Mouse (Mus musculus) MEL (cell line): ENCODE measurements around the gene Coch. TPM values are rescaled to one million over a fixed set of nuclear protein-coding genes. Genes with fewer than 3 reads are reported as not detected.

Source experiments
- DNase-seq: peaks from one replicate; pipeline ENCODE4 v3.0.0; 2011; ENCODE audit warnings: low read depth, low spot score
- H3K27ac ChIP-seq: 2 replicates; pipeline ENCODE4 v1.5.1; 2012; ENCODE audit warnings: low read depth, mild to moderate bottlenecking, control low read depth, low read length, moderate library complexity; ENCODE audit not compliant: control insufficient read depth
- H3K27me3 ChIP-seq, 2 experiments: fragments of 150-350 bp in 1 of 2; sonication (generic) in 1 of 2; 2 replicates each; pipeline ENCODE4 v1.6.1; 2012; ENCODE audit warnings: low read length in 2 of 2, mild to moderate bottlenecking in 2 of 2, improper control_type of control experiment in 1 of 2, moderate library complexity in 1 of 2; ENCODE audit not compliant: insufficient read depth in 2 of 2, control insufficient read depth in 1 of 2
- H3K36me3 ChIP-seq, 2 experiments: 2 replicates each; pipeline ENCODE4 v1.6.1; 2012 to 2014; ENCODE audit warnings: low read length in 2 of 2, improper control_type of control experiment in 1 of 2, inconsistent platforms in 1 of 2, mild to moderate bottlenecking in 1 of 2; ENCODE audit not compliant: insufficient read depth in 2 of 2, control insufficient read depth in 1 of 2
- H3K4me1 ChIP-seq, 2 experiments: fragments of 150-350 bp in 1 of 2; sonication (generic) in 1 of 2; 2 replicates each; pipeline ENCODE4 v1.6.1; 2012; ENCODE audit warnings: low read length in 2 of 2, improper control_type of control experiment in 1 of 2, mild to moderate bottlenecking in 1 of 2; ENCODE audit not compliant: insufficient read depth in 2 of 2, control insufficient read depth in 1 of 2
- H3K4me3 ChIP-seq, 2 experiments: fragments of 150-350 bp in 1 of 2; sonication (generic) in 1 of 2; 2 replicates each; pipeline ENCODE4 v1.5.1; 2012; ENCODE audit warnings: low read depth in 2 of 2, low read length in 2 of 2, mild to moderate bottlenecking in 2 of 2, moderate library complexity in 2 of 2, control low read depth in 1 of 2, improper control_type of control experiment in 1 of 2; ENCODE audit not compliant: control insufficient read depth in 1 of 2, insufficient read depth in 1 of 2
- H3K79me2 ChIP-seq: 2 replicates; pipeline ENCODE4 v1.6.1; 2012; ENCODE audit warnings: mild to moderate bottlenecking, low read length, moderate library complexity; ENCODE audit not compliant: control insufficient read depth, poor library complexity, insufficient read depth
- H3K9ac ChIP-seq: 2 replicates; pipeline ENCODE4 v1.6.1; 2012; ENCODE audit warnings: low read depth, mild to moderate bottlenecking, control low read depth, low read length, moderate library complexity; ENCODE audit not compliant: control insufficient read depth, poor library complexity, severe bottlenecking
- H3K9me3 ChIP-seq: fragments of 150-350 bp; sonication (generic); replicated peaks from 2 replicates; pipeline ENCODE4 v1.6.1; 2012; ENCODE audit warnings: mild to moderate bottlenecking, low read length, improper control_type of control experiment, moderate library complexity; ENCODE audit not compliant: insufficient read depth
- CHD1 ChIP-seq: IDR thresholded peaks from 2 replicates; pipeline ENCODE4 v1.6.1; 2012; ENCODE audit warnings: low read depth, mild to moderate bottlenecking, inconsistent platforms, low read length, improper control_type of control experiment
- CTCF ChIP-seq, 3 experiments: IDR thresholded peaks in 2 of 3; conservative IDR thresholded peaks in 1 of 3; 2 replicates each; pipeline ENCODE4 v1.5.1; 2011 to 2012; ENCODE audit warnings: low read length in 3 of 3, low read depth in 2 of 3, mild to moderate bottlenecking in 2 of 3, improper control_type of control experiment in 1 of 3, inconsistent platforms in 1 of 3, mixed read lengths in 1 of 3, moderate library complexity in 1 of 3; ENCODE audit not compliant: control insufficient read depth in 1 of 3, insufficient read depth in 1 of 3, poor library complexity in 1 of 3, severe bottlenecking in 1 of 3
- E2F4 ChIP-seq: IDR thresholded peaks from 2 replicates; pipeline ENCODE4 v1.6.1; 2011; ENCODE audit warnings: low read depth, low read length, improper control_type of control experiment, borderline replicate concordance
- ELF1 ChIP-seq: IDR thresholded peaks from 2 replicates; pipeline ENCODE4 v1.6.1; 2014; ENCODE audit warnings: low read depth, mild to moderate bottlenecking, inconsistent platforms, low read length, improper control_type of control experiment, moderate library complexity
- EP300 ChIP-seq, 2 experiments: IDR thresholded peaks; 2 replicates each; pipeline ENCODE4 v1.6.1; 2011; ENCODE audit warnings: improper control_type of control experiment in 2 of 2, low read length in 2 of 2, low read depth in 1 of 2, mild to moderate bottlenecking in 1 of 2
- HCFC1 ChIP-seq: IDR thresholded peaks from 2 replicates; pipeline ENCODE4 v1.6.1; 2012; ENCODE audit warnings: low read depth, mild to moderate bottlenecking, inconsistent platforms, low read length, improper control_type of control experiment, moderate library complexity
- JUND ChIP-seq: IDR thresholded peaks from 2 replicates; pipeline ENCODE4 v1.6.1; 2011; ENCODE audit warnings: low read depth, mild to moderate bottlenecking, improper control_type of control experiment, low read length
- KAT2A ChIP-seq: conservative IDR thresholded peaks from 2 replicates; pipeline ENCODE4 v1.6.1; 2012; ENCODE audit warnings: low read depth, low read length, improper control_type of control experiment, inconsistent platforms
- MAZ ChIP-seq: IDR thresholded peaks from 2 replicates; pipeline ENCODE4 v1.6.1; 2012; ENCODE audit warnings: low read depth, mild to moderate bottlenecking, inconsistent platforms, low read length, improper control_type of control experiment
- MEF2A ChIP-seq: IDR thresholded peaks from 2 replicates; pipeline ENCODE4 v1.6.1; 2014; ENCODE audit warnings: low read depth, mild to moderate bottlenecking, inconsistent platforms, low read length, improper control_type of control experiment; ENCODE audit not compliant: poor library complexity, insufficient replicate concordance, severe bottlenecking; ENCODE audit errors: extremely low read depth
- MYB ChIP-seq: IDR thresholded peaks from 2 replicates; pipeline ENCODE4 v1.6.1; 2011; ENCODE audit warnings: mild to moderate bottlenecking, low read depth, low read length, improper control_type of control experiment
- NRF1 ChIP-seq: IDR thresholded peaks from 2 replicates; pipeline ENCODE4 v1.6.1; 2014; ENCODE audit warnings: low read depth, mild to moderate bottlenecking, inconsistent platforms, low read length, improper control_type of control experiment, moderate library complexity; ENCODE audit not compliant: poor library complexity, insufficient read depth, severe bottlenecking
- POLR2A ChIP-seq, 2 experiments: IDR thresholded peaks; 2 replicates each; pipeline ENCODE4 v1.6.1; 2011 to 2012; ENCODE audit warnings: low read length in 2 of 2, mild to moderate bottlenecking in 2 of 2, control low read depth in 1 of 2, improper control_type of control experiment in 1 of 2, low read depth in 1 of 2, moderate library complexity in 1 of 2; ENCODE audit not compliant: control insufficient read depth in 1 of 2, insufficient read depth in 1 of 2, poor library complexity in 1 of 2
- POLR2AphosphoS5 ChIP-seq: IDR thresholded peaks from 2 replicates; pipeline ENCODE4 v1.6.1; 2012; ENCODE audit warnings: low read depth, borderline replicate concordance, mild to moderate bottlenecking, inconsistent platforms, low read length, moderate library complexity, mixed read lengths
- RAD21 ChIP-seq: IDR thresholded peaks from 2 replicates; pipeline ENCODE4 v1.6.1; 2011; ENCODE audit warnings: mild to moderate bottlenecking, low read depth, low read length, improper control_type of control experiment
- TAL1 ChIP-seq: IDR thresholded peaks from 2 replicates; pipeline ENCODE4 v1.6.1; 2012; ENCODE audit warnings: mild to moderate bottlenecking, inconsistent platforms, low read length, moderate library complexity, mixed read lengths
- TBP ChIP-seq: IDR thresholded peaks from 2 replicates; pipeline ENCODE4 v1.8.0; 2011; ENCODE audit warnings: low read depth, low read length, improper control_type of control experiment
- TCF12 ChIP-seq: IDR thresholded peaks from 2 replicates; pipeline ENCODE4 v1.6.1; 2014; ENCODE audit warnings: low read depth, mild to moderate bottlenecking, inconsistent platforms, low read length, improper control_type of control experiment, moderate library complexity
- USF1 ChIP-seq: IDR thresholded peaks from 2 replicates; pipeline ENCODE4 v1.6.1; 2014; ENCODE audit warnings: low read depth, mild to moderate bottlenecking, inconsistent platforms, low read length, improper control_type of control experiment, moderate library complexity
- USF2 ChIP-seq, 2 experiments: IDR thresholded peaks; 2 replicates each; pipeline ENCODE4 v1.6.1; 2011 to 2012; ENCODE audit warnings: improper control_type of control experiment in 2 of 2, low read length in 2 of 2, borderline replicate concordance in 1 of 2, inconsistent platforms in 1 of 2, low read depth in 1 of 2, mild to moderate bottlenecking in 1 of 2; ENCODE audit not compliant: insufficient read depth in 1 of 2
- ZNF384 ChIP-seq: IDR thresholded peaks from 2 replicates; pipeline ENCODE4 v1.6.1; 2012; ENCODE audit warnings: low read depth, mild to moderate bottlenecking, inconsistent platforms, low read length, improper control_type of control experiment
- polyA plus RNA-seq, 2 experiments: library from polyadenylated mRNA; stranded (reverse) in 1 of 2; unstranded in 1 of 2; fragments of >175 nt in 1 of 2; fragments of >200 nt in 1 of 2; gene quantifications; 2 replicates each; pipeline versions ENCODE4 v1.2.1 to v1.2.4; 2012; ENCODE audit warnings: low replicate concordance in 2 of 2, low read depth in 1 of 2; ENCODE audit not compliant: insufficient read length in 2 of 2, insufficient read depth in 1 of 2, missing spikeins in 1 of 2
- total RNA-seq: library from RNA; depleted of rRNA; stranded (reverse); fragments of 300-350 nt; gene quantifications from 2 replicates; pipeline ENCODE4 v1.2.3, GENCODE M21; 2012

The Coch gene
- total and polyA plus RNA-seq, 3 experiments, result not detected

DNA sequence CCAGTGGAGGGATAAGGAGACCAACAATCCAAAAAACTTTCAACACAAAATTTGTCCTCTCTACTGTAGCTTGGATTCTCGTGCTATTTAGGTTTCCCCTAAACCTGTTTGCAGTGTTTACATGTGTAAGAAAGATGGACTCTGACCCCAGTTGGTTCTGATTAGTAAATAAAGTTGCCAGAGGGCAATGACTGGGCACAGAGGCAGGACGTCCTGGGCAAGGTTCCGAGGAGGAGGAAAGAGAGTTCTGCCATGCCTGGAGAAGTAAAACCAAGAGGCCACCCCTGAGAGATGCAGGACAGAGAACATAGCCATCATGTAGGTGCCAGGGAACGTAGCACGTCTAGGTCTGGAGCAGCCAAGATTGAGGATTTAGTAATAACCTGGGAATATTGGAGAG lies 19.2 kb downstream of the Coch start:
- Histone ChIP-seq H3K9me3 (no peaks in the 10 kb centered on the region), H3K9ac (no peak overlapping the region), H3K4me1 (no peaks in the 10 kb centered on the region), H3K79me2 (no peaks in the 10 kb centered on the region), H3K36me3 (peaks cover 0 to 14% of the 10 kb centered on the region in 2 experiments; a peak in 2 of 4 replicates), H3K4me3 (no peak overlapping the region), H3K27me3 (no peaks in the 10 kb centered on the region), H3K27ac (no peak overlapping the region)
- no peak for DNase-seq
- no peak for TF ChIP-seq TCF12
- TF ChIP-seq TAL1, result no peak
- no peak for TF ChIP-seq HCFC1
- TF ChIP-seq ZNF384, result no peak
- TF ChIP-seq MAZ, result no peak
- TF ChIP-seq MEF2A, result no peak
- TF ChIP-seq KAT2A, result no peak
- no peak for TF ChIP-seq POLR2AphosphoS5
- TF ChIP-seq RAD21, result no peak
- TF ChIP-seq POLR2A (IDR thresholded peaks at IDR 0.05; ENCODE audit: control insufficient read depth in 1 of 2, insufficient read depth in 1 of 2, low read depth in 1 of 2, low read length in 2 of 2, poor library complexity in 1 of 2), result no peak
- TF ChIP-seq ELF1, result no peak
- no peak for TF ChIP-seq E2F4
- TF ChIP-seq JUND, result no peak
- TF ChIP-seq USF2 (IDR thresholded peaks at IDR 0.05; ENCODE audit: borderline replicate concordance in 1 of 2, insufficient read depth in 1 of 2, low read depth in 1 of 2, low read length in 2 of 2), result no peak
- TF ChIP-seq CHD1, result no peak
- no peak for TF ChIP-seq NRF1
- no peak for TF ChIP-seq CTCF (IDR thresholded peaks at IDR 0.05 in 2 of 3, conservative IDR thresholded peaks at IDR 0.05 in 1 of 3; ENCODE audit: control insufficient read depth in 1 of 3, insufficient read depth in 1 of 3, low read depth in 2 of 3, low read length in 3 of 3, poor library complexity in 1 of 3, severe bottlenecking in 1 of 3)
- no peak for TF ChIP-seq MYB
- TF ChIP-seq TBP, result no peak
- TF ChIP-seq, all 39 proteins: peak for 0

DNA sequence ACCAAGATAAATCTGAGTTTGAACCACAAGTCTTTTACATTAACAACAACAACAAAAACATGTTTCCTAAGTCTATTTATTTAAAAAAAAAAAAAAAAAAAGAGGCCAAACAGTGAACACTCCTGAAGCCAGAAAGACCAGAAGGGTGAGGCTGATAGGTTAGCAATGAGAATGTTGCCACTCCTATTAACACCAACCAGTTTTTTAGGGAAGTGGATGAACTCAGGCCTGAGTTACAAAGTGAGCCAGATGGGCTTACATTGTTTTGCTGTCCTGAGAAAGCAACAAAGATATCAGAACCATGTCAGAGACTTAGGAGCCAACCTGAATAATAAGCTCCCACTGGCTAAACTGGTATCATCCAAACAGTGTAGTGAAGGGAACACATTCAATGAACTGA lies 27.4 kb downstream of the Coch start:
- no peak overlapping the region for H3K9ac ChIP-seq
- DNase-seq, result peak; percentile 53
- no peaks in the 10 kb centered on the region for H3K27me3 ChIP-seq
- no peak overlapping the region for H3K27ac ChIP-seq
- H3K9me3 ChIP-seq, result no peaks in the 10 kb centered on the region
- H3K4me3 ChIP-seq, result no peak overlapping the region
- no peaks in the 10 kb centered on the region for H3K79me2 ChIP-seq
- no peak for TF ChIP-seq JUND
- peak; percentile 45 for TF ChIP-seq ZNF384
- no peak for TF ChIP-seq EP300 (IDR thresholded peaks at IDR 0.05; ENCODE audit: low read depth in 1 of 2, low read length in 2 of 2)
- TF ChIP-seq CTCF (IDR thresholded peaks at IDR 0.05 in 2 of 3, conservative IDR thresholded peaks at IDR 0.05 in 1 of 3; ENCODE audit: control insufficient read depth in 1 of 3, insufficient read depth in 1 of 3, low read depth in 2 of 3, low read length in 3 of 3, poor library complexity in 1 of 3, severe bottlenecking in 1 of 3), result no peak
- no peak for TF ChIP-seq USF1
- no peak for TF ChIP-seq TBP
- H3K36me3 ChIP-seq, result peaks cover 4 to 26% of the 10 kb centered on the region in 2 experiments; a peak in 3 of 4 replicates
- H3K4me1 ChIP-seq, result peaks cover 0 to 2% of the 10 kb centered on the region in 2 experiments; a peak in 1 of 4 replicates
